Mouse (Mus musculus) liver, embryonic 11.5 days (tissue): Measurements from ENCODE around the gene Med10. TPM values are rescaled to one million over a fixed set of nuclear protein-coding genes. Genes with fewer than 3 reads are reported as not detected.

Source experiments
- ATAC-seq: fragments of 200-750 bp; cut with Nextera tagmentation; replicated peaks from 2 replicates; pipeline ENCODE4 v1.8.0; 2017; ENCODE audit warnings: moderate number of reproducible peaks, mild to moderate bottlenecking, moderate TSS enrichment, moderate library complexity; ENCODE audit not compliant: low FRiP score
- DNase-seq: peaks from one replicate; pipeline ENCODE4 v3.0.0-alpha.2; 2017; ENCODE audit warnings: low spot score
- H3K27ac ChIP-seq: fragments of 300-500 bp; sonication (generic); 2 replicates; pipeline ENCODE4 v1.5.1; 2014; ENCODE audit warnings: mild to moderate bottlenecking, low read depth, low read length, control low read depth
- H3K27me3 ChIP-seq: fragments of 300-500 bp; sonication (generic); replicated peaks from 2 replicates; pipeline ENCODE4 v1.6.1; 2014; ENCODE audit warnings: low read length, mixed read lengths; ENCODE audit not compliant: control insufficient read depth, insufficient read depth
- H3K36me3 ChIP-seq: fragments of 300-500 bp; sonication (generic); 2 replicates; pipeline ENCODE4 v1.6.1; 2014; ENCODE audit warnings: mild to moderate bottlenecking, low read length, moderate library complexity, mixed read lengths; ENCODE audit not compliant: control insufficient read depth, insufficient read depth
- H3K4me1 ChIP-seq: fragments of 300-500 bp; sonication (generic); replicated peaks from 2 replicates; pipeline ENCODE4 v1.6.1; 2014; ENCODE audit warnings: low read length, mixed read lengths; ENCODE audit not compliant: control insufficient read depth, insufficient read depth
- H3K4me2 ChIP-seq: fragments of 300-500 bp; sonication (generic); 2 replicates; pipeline ENCODE4 v1.6.1; 2014; ENCODE audit warnings: mild to moderate bottlenecking, control low read depth, moderate library complexity
- H3K4me3 ChIP-seq: fragments of 300-500 bp; sonication (generic); 2 replicates; pipeline ENCODE4 v1.5.1; 2014; ENCODE audit warnings: low read depth, low read length, control low read depth
- H3K9ac ChIP-seq: fragments of 300-500 bp; sonication (generic); 2 replicates; pipeline ENCODE4 v1.6.1; 2014; ENCODE audit warnings: low read depth, low read length, control low read depth
- H3K9me3 ChIP-seq: fragments of 300-500 bp; sonication (generic); 2 replicates; pipeline ENCODE4 v1.6.1; 2016; ENCODE audit warnings: low read length, inconsistent platforms, mixed read lengths; ENCODE audit not compliant: control insufficient read depth
- WGBS: fragments of 180-500 bp; shearing (Covaris S2); extraction: QIAGEN DNeasy Blood & Tissue Kit; methylation state at CpG from one replicate; pipeline ENCODE4 v1.1.7; 2014; 5-methylcytosine and 5-hydroxymethylcytosine counted together
- polyA plus RNA-seq: library from polyadenylated mRNA; unstranded; fragments of >200 nt; fragmentation: Nextera tagmentation; extraction: Ambion mirVana; gene quantifications from 2 replicates; pipeline ENCODE4 v1.2.1, GENCODE M21; 2014

Gene Med10
- polyA plus RNA-seq, 1 experiment from 2014 or later: 121 TPM

DNA sequence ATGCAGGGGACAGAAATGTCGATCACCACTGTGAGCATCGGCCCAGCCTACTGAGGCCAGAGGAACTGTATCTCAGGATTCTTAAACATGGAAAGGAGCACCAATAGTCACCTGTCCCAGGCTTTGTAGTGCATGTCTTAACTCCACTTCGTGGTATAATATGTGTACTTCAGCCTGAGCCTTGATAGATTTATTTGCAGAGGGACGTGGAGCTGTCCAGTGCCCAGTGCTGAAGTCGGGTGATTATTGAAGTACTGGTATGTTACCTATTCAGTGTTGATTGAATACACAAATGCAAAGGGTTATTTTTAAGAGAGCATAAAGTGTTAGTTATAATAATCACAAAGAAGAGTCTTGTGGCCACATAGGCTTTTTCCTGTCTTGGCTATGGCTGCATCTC is 50.1 kb downstream of the Med10 start:
- Histone ChIP-seq H3K27ac (no peak overlapping the region), H3K9me3 (no peaks in the 10 kb centered on the region), H3K9ac (no peak overlapping the region), H3K27me3 (no peaks in the 10 kb centered on the region), H3K4me3 (no peak overlapping the region), H3K36me3 (no peaks in the 10 kb centered on the region), H3K4me1 (no peaks in the 10 kb centered on the region), H3K4me2 (no peak overlapping the region)
- no peak for DNase-seq
- no peak for ATAC-seq
- WGBS: 62% methylated on average over 5 of the region's 5 CpGs

- Histone ChIP-seq H3K27me3 (no peaks in the 10 kb centered on the region), H3K27ac (no peak overlapping the region), H3K4me1 (no peaks in the 10 kb centered on the region), H3K4me2 (no peak overlapping the region), H3K4me3 (no peak overlapping the region), H3K36me3 (no peaks in the 10 kb centered on the region), H3K9me3 (no peaks in the 10 kb centered on the region), H3K9ac (no peak overlapping the region)
- 79% methylated on average over 5 of the region's 5 CpGs for WGBS
- ATAC-seq: no peak
- DNase-seq: no peak
Observed at GRCm38 (mm10) chr13:69853425-69854043, 51.3 kb downstream of the Med10 start.

- ATAC-seq: no peak
- no peaks in the 10 kb centered on the region for H3K4me1 ChIP-seq
- H3K36me3 ChIP-seq: no peaks in the 10 kb centered on the region
- DNase-seq: no peak
- WGBS: 86% methylated on average over 1 of the region's 1 CpGs
- H3K4me2 ChIP-seq: no peak overlapping the region
- H3K9me3 ChIP-seq: no peaks in the 10 kb centered on the region
- H3K9ac ChIP-seq: no peak overlapping the region
- H3K27ac ChIP-seq: no peak overlapping the region
- no peaks in the 10 kb centered on the region for H3K27me3 ChIP-seq
- no peak overlapping the region for H3K4me3 ChIP-seq
Observed at GRCm38 (mm10) chr13:69855941-69856340, 53.7 kb downstream of the Med10 start.

- no peak overlapping the region for H3K9ac ChIP-seq
- H3K4me3 ChIP-seq: no peak overlapping the region
- WGBS: 86% methylated on average over 4 of the region's 4 CpGs
- DNase-seq: no peak
- no peak overlapping the region for H3K27ac ChIP-seq
- no peaks in the 10 kb centered on the region for H3K36me3 ChIP-seq
- no peaks in the 10 kb centered on the region for H3K27me3 ChIP-seq
- H3K4me1 ChIP-seq: no peaks in the 10 kb centered on the region
- ATAC-seq: no peak
- no peak overlapping the region for H3K4me2 ChIP-seq
- H3K9me3 ChIP-seq: no peaks in the 10 kb centered on the region
Observed at GRCm38 (mm10) chr13:69862276-69862675, 60.1 kb downstream of the Med10 start.

DNA sequence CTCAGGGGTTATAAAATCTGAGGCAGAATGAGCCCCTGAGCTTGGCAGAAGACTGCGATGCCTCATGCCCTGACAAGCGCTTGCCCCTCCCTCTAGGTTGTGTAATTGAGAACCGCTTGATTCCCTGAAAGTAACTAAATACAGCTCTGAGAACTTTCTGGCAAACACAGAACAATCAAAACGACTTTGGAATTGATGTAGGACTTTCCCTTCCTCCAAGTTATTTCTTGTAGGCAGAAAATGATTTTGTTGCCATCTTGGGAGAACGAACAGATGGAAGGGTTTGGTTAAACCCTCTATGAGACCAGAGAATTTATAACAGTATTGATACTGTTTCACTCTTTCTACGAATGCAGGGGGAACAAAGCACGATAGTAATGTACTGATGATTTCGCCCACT is 62.7 kb downstream of the Med10 start:
- no peak overlapping the region for H3K4me3 ChIP-seq
- no peak overlapping the region for H3K9ac ChIP-seq
- no peaks in the 10 kb centered on the region for H3K4me1 ChIP-seq
- H3K27ac ChIP-seq: no peak overlapping the region
- no peaks in the 10 kb centered on the region for H3K27me3 ChIP-seq
- H3K9me3 ChIP-seq: no peaks in the 10 kb centered on the region
- no peak for DNase-seq
- H3K36me3 ChIP-seq: no peaks in the 10 kb centered on the region
- 77% methylated on average over 8 of the region's 8 CpGs for WGBS
- ATAC-seq: no peak
- H3K4me2 ChIP-seq: no peak overlapping the region

Other genes with a start within 250 kb of the Med10 start
- 9.9 and 10.3 TPM in 2 replicates for gene Srd5a1, start 191.0 kb upstream of the Med10 start, polyA plus RNA-seq
- gene Ube2ql1, start 62.5 kb upstream of the Med10 start, polyA plus RNA-seq: 0.96 and 1.2 TPM in 2 replicates